Mouse (Mus musculus) bone marrow, adult 2 months (tissue): ENCODE data around the gene Fam173b.

Experiments used
- CTCF ChIP-seq: fragments of 200-500 bp; IDR thresholded peaks from 2 replicates; pipeline ENCODE4 v1.5.1; 2011; ENCODE audit warnings: low read length, control low read depth; ENCODE audit not compliant: control insufficient read depth, insufficient read depth
- POLR2A ChIP-seq: fragments of 200-500 bp; IDR thresholded peaks from 2 replicates; pipeline ENCODE4 v1.6.1; 2011; ENCODE audit warnings: low read depth, mild to moderate bottlenecking, control low read depth, low read length, borderline replicate concordance; ENCODE audit not compliant: control insufficient read depth

DNA sequence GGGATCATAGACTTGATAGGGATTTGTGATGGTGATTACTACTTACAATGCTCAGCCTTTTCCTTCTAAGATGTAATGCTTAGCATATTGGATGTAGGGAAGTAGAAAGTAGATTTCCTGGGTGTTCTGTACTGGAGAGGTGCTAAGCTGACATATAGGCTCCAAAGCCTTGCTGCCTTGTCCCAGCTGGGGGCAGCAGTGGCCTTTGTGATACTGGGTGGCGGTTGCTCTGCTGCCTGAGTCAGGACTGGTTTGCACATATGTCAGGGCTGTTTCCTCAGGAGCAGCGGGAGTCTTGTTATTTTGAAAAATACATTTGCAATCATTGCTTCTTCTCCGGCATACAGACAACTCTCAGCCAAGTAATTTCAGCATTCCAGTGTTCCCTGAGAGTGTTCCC, 9.4 kb downstream of the Fam173b start:
- TF ChIP-seq CTCF (peak; percentile 37; the same call in 1 of the 2 replicates), POLR2A (no peak)
